Mouse (Mus musculus): ENCODE results near the gene Mvk.

DNA sequence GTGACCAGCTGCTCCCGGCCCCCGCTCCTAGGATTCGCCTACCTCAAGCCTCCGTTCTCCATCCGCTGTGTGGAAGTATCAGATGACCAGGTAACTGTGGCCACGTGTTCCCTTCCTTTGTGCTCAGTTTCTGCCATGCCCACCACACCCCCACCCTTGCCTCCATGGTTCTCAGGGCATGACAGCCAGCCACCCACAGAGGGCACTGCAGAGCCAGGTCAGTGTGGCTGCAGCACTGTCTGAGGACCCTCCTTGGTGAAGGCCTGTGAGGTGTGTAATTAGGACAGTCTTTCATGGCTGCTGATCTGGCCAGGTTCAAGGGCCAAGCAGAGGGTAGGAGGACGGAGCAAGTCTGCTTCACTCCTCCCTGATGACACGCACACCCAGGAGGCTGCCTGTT is 25.5 kb upstream of the Mvk start:
- no peak for TF ChIP-seq CTCF (IDR thresholded peaks at IDR 0.05; ENCODE audit: extremely low read depth, insufficient read depth, insufficient read length, insufficient replicate concordance)
- no peak for TF ChIP-seq POLR2A (IDR thresholded peaks at IDR 0.05; ENCODE audit: low read depth, low read length)
